Mouse (Mus musculus) liver, postnatal 0 days (tissue): Measurements from ENCODE around the gene Prex1.

Experiments used
- CTCF ChIP-seq: sonication (generic); IDR thresholded peaks from 2 replicates; pipeline ENCODE4 v1.5.1; 2016; ENCODE audit warnings: antibody characterized with exemption, low read depth
- EP300 ChIP-seq: IDR thresholded peaks from 2 replicates; pipeline ENCODE4 v1.6.1; 2016; ENCODE audit warnings: antibody characterized with exemption, low read depth, mild to moderate bottlenecking

GRCm38 (mm10) chr2:166706526-166706925 lies 7.1 kb downstream of the Prex1 start:
- TF ChIP-seq CTCF: no peak
- TF ChIP-seq EP300: peak; percentile 91
